Mouse (Mus musculus) testis, adult 10 weeks (tissue): Measurements from ENCODE around the gene Mlkl. TPM values are rescaled to one million over a fixed set of nuclear protein-coding genes. Genes with fewer than 3 reads are reported as not detected.

ENCODE experiments used
- polyA plus RNA-seq: library from polyadenylated mRNA; stranded (reverse); fragments of 350-450 nt; fragmentation: Illumina TruSeq; extraction: RNeasy Lipid Tissue Mini Kit (QIAGEN cat#74804); gene quantifications from one replicate; pipeline ENCODE4 v1.2.3, GENCODE M21; 2014; ENCODE audit warnings: low read depth, low replicate concordance

Gene Mlkl
- 11.0 TPM for polyA plus RNA-seq

DNA sequence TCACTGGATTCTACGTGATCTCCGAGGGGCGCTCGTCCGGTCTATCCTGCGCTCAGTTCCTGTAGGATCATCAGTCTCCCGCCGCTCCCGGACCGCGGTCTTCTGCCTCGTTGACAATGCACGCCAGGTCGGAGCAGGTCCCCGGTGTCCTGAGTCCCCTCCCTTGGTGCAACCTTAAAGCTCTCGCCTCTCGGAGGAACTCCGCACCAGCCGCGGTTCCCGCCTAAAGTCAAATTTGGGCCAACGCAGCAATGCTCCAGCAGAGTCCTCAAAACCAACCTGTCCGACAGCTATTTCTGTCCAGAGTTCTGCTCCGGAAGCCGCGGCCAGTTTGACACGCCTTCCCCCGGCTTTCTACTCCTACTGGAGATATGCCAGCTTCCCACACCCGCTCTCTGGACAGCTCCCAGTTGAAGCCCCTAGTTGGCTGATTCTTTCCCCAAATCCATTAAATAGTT is at the start of gene Mlkl:
Gene Mlkl (minus strand): TSS at position 288 of the 458 bp plus-strand sequence.

GRCm38 (mm10) chr8:111299821-111300568 is 38.0 kb downstream of the Mlkl start, which contains the start of gene Rfwd3:
TSS of gene Rfwd3 (minus strand) at chr8:111300222.

Other genes starting within 250 kb of the Mlkl start
- gene Clec18a, start 245.8 kb downstream of the Mlkl start, polyA plus RNA-seq, result 0.31 TPM
- 19.2 TPM for gene Pdpr, start 243.5 kb downstream of the Mlkl start, polyA plus RNA-seq
- 20.3 TPM for gene Glg1, start 79.0 kb downstream of the Mlkl start, polyA plus RNA-seq
- gene Rfwd3, start 38.0 kb downstream of the Mlkl start, polyA plus RNA-seq, result 66.0 TPM
- 28.0 TPM for gene Fa2h, start 55.6 kb upstream of the Mlkl start, polyA plus RNA-seq
- 3.8 TPM for gene Wdr59, start 183.9 kb upstream of the Mlkl start, polyA plus RNA-seq
- 17.4 TPM for gene Znrf1, start 197.9 kb upstream of the Mlkl start, polyA plus RNA-seq